Mouse (Mus musculus): ENCODE data around the gene Sugt1.

Sugt1 gene

GRCm38 (mm10) chr14:79606867-79607266 lies 19.4 kb downstream of the Sugt1 start:
- no peak for DNase-seq (ENCODE audit: low read depth, low spot score)

GRCm38 (mm10) chr14:79607352-79607751 lies 19.9 kb downstream of the Sugt1 start:
- no peak for DNase-seq (ENCODE audit: low read depth, low spot score)

- DNase-seq (ENCODE audit: low read depth, low spot score) = no peak
These were observed 20.8 kb downstream of the Sugt1 start for GRCm38 (mm10) chr14:79608286-79608685.

GRCm38 (mm10) chr14:79617121-79617828 lies 29.8 kb downstream of the Sugt1 start:
- no peak for DNase-seq (ENCODE audit: low read depth, low spot score)

GRCm38 (mm10) chr14:79619802-79620201 lies 32.3 kb downstream of the Sugt1 start:
- DNase-seq (ENCODE audit: low read depth, low spot score) = no peak

- no peak for DNase-seq (ENCODE audit: low read depth, low spot score)
These were observed 33.7 kb downstream of the Sugt1 start for GRCm38 (mm10) chr14:79621143-79621542.

GRCm38 (mm10) chr14:79632330-79632729 lies 44.8 kb downstream of the Sugt1 start:
- no peak for DNase-seq (ENCODE audit: low read depth, low spot score)

- DNase-seq (ENCODE audit: low read depth, low spot score) = no peak
These were observed 45.7 kb downstream of the Sugt1 start for GRCm38 (mm10) chr14:79633196-79633595.

GRCm38 (mm10) chr14:79636814-79637213 lies 49.3 kb downstream of the Sugt1 start:
- DNase-seq (ENCODE audit: low read depth, low spot score) = no peak

GRCm38 (mm10) chr14:79642063-79642462 lies 54.6 kb downstream of the Sugt1 start:
- no peak for DNase-seq (ENCODE audit: low read depth, low spot score)

- no peak for DNase-seq (ENCODE audit: low read depth, low spot score)
These were observed 57.9 kb downstream of the Sugt1 start for GRCm38 (mm10) chr14:79645378-79645777.

GRCm38 (mm10) chr14:79649680-79650079 lies 62.2 kb downstream of the Sugt1 start:
- no peak for DNase-seq (ENCODE audit: low read depth, low spot score)

- no peak for DNase-seq (ENCODE audit: low read depth, low spot score)
These were observed 65.2 kb downstream of the Sugt1 start for GRCm38 (mm10) chr14:79652654-79653053.

- no peak for DNase-seq (ENCODE audit: low read depth, low spot score)
These were observed 70.8 kb downstream of the Sugt1 start for GRCm38 (mm10) chr14:79658286-79658685.

- DNase-seq (ENCODE audit: low read depth, low spot score) = no peak
These were observed 71.4 kb downstream of the Sugt1 start for GRCm38 (mm10) chr14:79658748-79659508.

- DNase-seq (ENCODE audit: low read depth, low spot score) = no peak
These were observed 73.0 kb downstream of the Sugt1 start for GRCm38 (mm10) chr14:79660467-79660866.

GRCm38 (mm10) chr14:79661005-79661917 lies 73.8 kb downstream of the Sugt1 start:
- DNase-seq (ENCODE audit: low read depth, low spot score) = peak; percentile 43

GRCm38 (mm10) chr14:79662001-79662400 lies 74.5 kb downstream of the Sugt1 start, which contains the start of gene Cnmd:
Gene Cnmd (minus strand): TSS chr14:79662170.
- DNase-seq (ENCODE audit: low read depth, low spot score) = no peak

GRCm38 (mm10) chr14:79671008-79671407 lies 83.5 kb downstream of the Sugt1 start:
- no peak for DNase-seq (ENCODE audit: low read depth, low spot score)

GRCm38 (mm10) chr14:79672567-79672966 lies 85.1 kb downstream of the Sugt1 start:
- DNase-seq (ENCODE audit: low read depth, low spot score) = no peak

GRCm38 (mm10) chr14:79673083-79674013 lies 85.9 kb downstream of the Sugt1 start:
- no peak for DNase-seq (ENCODE audit: low read depth, low spot score)

All from ZHBTc4 (cell line).